Mouse (Mus musculus): ENCODE measurements around the gene Rnf144b. TPM values are rescaled to one million over a fixed set of nuclear protein-coding genes. Genes with fewer than 3 reads are reported as not detected.

Rnf144b gene
- total RNA-seq, 2 experiments from 2014 or later: 3.4 to 6.7 TPM

- DNase-seq (ENCODE audit: low spot score in 2 of 2): no peak
Measured at GRCm38 (mm10) chr13:47121333-47121889, 1.0 kb upstream of the Rnf144b start.

GRCm38 (mm10) chr13:47124449-47124848, 2.0 kb downstream of the Rnf144b start:
- no peak for DNase-seq (ENCODE audit: low spot score in 2 of 2)

DNA sequence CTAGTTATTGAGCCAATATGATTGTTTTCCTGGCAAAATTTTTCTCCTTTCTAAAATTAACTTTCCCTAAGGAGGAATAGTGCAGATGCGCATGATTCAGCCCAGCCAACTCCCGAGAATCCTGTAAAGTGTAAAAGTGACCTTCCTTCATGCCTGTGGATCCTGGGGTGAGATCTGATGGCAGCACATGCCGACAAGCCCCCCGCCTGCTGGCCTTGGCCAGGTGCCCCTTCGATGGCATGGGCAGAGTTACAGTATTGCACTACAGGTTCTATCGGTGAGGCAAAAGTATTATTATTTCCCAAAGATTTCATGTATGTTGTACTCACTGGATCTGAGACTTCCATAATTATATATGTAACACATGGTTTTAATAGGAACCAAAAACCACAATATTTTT, 2.5 kb downstream of the Rnf144b start:
- no peak for DNase-seq (ENCODE audit: low spot score in 2 of 2)

DNA sequence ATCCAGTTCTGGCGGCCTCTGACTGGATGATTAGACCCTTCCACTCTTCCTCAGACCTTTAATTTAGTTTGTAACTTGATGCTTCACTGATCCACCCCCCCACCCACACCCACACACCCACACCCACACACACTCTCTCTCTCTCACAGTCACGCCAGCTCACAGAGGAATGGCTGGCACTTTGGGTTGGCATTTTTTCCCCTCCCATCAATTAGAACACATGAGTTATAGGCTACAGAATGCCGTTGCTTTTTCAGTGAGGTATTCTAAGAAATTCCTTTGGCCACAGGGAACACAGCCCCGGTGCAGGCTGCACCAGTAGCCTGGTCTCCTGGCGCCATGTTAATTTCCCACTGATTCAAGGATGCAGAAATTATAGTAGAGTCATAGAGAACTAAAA, 3.1 kb downstream of the Rnf144b start:
- no peak for DNase-seq (ENCODE audit: low spot score in 2 of 2)

- no peak for DNase-seq (ENCODE audit: low spot score in 2 of 2)
Measured at GRCm38 (mm10) chr13:47129090-47129489, 6.6 kb downstream of the Rnf144b start.

- no peak for DNase-seq (ENCODE audit: low spot score in 2 of 2)
Measured at GRCm38 (mm10) chr13:47133058-47133457, 10.6 kb downstream of the Rnf144b start.

DNA sequence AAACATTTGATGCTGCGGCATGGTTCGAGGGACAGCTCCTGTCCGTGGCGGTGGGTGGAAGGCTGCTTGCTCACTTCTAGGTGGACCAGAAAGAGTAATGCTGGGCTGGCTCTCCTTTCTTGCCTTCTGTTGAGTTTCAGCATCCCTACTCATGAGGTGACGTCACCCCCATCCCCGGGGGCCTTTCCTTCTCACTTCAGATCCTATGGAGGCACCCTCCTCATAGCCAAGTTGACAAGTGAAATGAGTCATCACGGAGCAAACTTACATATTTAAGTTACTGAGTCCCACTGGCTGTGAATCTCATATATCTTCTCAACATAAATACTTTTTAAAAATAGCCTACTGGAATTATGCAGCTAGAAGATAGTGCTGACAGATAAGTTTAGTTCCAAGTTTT, 12.4 kb downstream of the Rnf144b start:
- no peak for DNase-seq (ENCODE audit: low spot score in 2 of 2)

DNA sequence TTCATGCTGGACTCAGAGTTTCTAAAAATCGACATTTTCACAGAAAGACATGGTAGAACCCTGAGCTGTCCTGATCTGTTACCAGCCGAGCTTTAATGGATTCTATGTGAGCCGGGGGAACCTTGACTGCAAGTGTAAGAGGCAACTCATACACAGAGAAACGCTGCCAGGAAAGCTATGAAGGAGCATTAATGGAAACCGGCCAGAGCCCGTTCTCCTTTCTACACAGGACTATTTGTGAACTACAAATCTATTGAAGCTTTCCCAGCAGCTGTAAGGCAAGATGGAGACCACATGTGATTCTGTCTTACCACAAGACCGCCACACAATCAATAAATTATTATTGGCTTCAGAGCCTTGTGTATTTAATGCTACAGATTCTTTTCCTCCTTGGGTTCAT, 13.3 kb downstream of the Rnf144b start:
- DNase-seq (ENCODE audit: low spot score in 2 of 2): no peak

DNA sequence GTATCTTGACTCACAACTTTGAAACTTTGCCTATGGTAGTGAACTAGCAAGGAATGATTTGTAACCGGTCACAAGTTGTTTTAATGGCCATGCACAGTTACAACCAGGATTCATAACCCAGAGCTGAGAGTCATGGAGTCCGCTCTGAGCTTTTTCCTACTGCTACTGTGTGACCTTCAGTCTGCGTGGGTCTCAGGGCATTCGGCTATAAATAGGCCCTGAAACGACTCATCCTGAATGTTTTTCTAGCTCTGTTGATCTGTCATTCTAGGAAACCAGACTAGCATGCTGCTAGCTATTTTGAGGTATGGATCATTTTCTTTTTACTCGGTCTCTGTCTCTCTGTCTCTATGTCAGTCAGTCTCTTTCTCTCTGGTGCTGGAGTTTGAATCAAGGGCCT, 20.3 kb downstream of the Rnf144b start:
- no peak for DNase-seq (ENCODE audit: low spot score in 2 of 2)

GRCm38 (mm10) chr13:47145939-47146338, 23.5 kb downstream of the Rnf144b start:
- no peak for DNase-seq (ENCODE audit: low spot score in 2 of 2)

- no peak for DNase-seq (ENCODE audit: low spot score in 2 of 2)
Measured at GRCm38 (mm10) chr13:47146388-47146787, 23.9 kb downstream of the Rnf144b start.

- DNase-seq (ENCODE audit: low spot score in 2 of 2): no peak
Measured at GRCm38 (mm10) chr13:47148573-47148972, 26.1 kb downstream of the Rnf144b start.

GRCm38 (mm10) chr13:47149993-47150392, 27.5 kb downstream of the Rnf144b start:
- no peak for DNase-seq (ENCODE audit: low spot score in 2 of 2)

DNA sequence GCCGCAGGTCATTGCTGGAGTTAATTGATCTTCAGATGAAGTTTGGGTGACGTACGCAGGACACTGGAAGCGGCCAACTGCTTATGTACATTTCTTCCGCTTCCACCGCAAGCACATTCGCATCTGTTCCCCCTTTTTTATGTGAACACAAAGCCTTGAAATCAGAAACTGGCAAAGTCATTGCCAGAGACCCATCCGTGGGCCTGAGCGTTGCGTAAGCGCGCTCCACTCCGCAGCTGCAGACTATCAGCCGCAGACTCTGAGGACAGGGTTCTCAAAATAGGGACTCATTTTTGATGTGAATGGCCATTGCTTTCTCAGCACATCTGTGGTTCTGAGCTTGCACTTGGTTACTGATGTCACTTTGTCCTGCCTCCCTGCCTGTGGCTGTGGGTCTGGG, 28.6 kb downstream of the Rnf144b start:
- DNase-seq (ENCODE audit: low spot score in 2 of 2): no peak

DNA sequence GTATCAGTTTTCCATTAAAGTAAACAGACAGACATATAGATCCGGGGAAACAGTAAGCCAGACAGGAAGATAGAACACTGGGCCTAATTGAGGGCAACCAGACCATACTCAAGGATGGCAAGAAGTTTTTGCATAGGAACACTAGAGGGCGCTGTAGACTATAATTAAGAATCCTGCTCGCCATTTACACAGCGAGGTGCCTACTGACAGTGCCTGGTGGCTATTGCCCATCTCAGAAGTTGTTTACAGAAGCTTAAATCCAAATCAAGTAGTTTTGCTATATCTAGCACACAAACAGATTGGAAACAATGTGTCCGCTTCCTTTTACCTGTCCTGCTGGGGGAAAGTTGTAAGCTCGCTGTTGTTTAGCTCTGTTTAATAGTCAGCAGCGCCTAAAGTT, 29.9 kb downstream of the Rnf144b start:
- no peak for DNase-seq (ENCODE audit: low spot score in 2 of 2)

DNA sequence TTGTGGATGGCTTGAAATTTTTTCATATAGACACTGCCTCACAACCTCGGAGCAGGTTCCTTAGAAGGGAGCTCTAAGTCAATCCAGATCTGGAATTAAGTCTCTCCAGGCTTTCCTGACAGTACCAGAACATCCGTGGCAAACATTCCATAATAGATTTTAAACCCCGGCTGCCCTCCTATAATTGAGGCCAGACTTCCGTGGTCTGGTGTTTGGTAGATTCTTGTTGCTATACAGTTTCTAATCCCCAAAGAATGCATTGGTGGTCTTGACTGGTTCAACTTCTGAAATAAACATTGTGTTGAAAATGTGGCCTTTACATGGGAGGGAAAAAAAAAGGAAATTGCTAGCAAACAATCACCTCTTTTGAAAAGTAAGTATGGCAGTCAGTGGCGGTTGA, 30.8 kb downstream of the Rnf144b start:
- no peak for DNase-seq (ENCODE audit: low spot score in 2 of 2)

DNA sequence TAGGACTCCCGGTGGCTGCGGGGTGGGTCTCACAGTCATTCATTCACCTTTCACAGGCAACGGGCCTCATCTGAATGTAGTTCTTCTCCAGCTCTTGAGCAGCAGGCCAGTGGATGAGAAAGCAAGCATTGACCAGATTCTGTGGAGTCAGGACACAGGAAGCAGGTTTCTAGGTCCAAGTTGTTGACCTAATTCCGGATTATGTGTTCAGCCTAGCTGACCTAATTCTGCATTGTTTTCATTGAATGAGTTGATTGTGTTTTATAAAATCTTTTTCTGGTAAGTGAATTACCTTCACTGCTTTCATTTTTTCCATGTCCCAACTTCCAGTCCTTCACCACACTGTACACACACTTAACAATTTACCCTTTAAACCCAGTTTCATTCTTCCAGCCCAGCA, 32.4 kb downstream of the Rnf144b start:
- DNase-seq (ENCODE audit: low spot score in 2 of 2): no peak

DNA sequence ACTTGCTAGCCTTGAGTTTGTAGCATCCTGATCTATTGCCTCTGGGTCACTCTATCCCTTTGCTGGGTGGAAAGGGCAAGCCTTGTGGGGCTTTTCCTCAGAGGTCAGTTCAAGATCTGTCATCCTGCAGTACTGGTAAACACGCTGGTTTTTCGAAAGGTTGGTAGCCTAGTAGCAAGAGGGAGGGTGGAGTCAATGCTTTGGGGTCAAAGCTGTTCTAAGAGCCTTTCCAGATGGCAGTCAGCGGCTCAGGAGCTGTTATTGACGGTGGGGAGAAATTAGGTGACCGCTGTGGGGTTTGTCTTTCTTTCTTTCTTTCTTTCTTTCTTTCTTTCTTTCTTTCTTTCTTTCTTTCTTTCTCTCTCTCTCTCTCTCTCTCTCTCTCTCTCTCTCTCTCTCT, 34.4 kb downstream of the Rnf144b start:
- DNase-seq (ENCODE audit: low spot score in 2 of 2): no peak

DNA sequence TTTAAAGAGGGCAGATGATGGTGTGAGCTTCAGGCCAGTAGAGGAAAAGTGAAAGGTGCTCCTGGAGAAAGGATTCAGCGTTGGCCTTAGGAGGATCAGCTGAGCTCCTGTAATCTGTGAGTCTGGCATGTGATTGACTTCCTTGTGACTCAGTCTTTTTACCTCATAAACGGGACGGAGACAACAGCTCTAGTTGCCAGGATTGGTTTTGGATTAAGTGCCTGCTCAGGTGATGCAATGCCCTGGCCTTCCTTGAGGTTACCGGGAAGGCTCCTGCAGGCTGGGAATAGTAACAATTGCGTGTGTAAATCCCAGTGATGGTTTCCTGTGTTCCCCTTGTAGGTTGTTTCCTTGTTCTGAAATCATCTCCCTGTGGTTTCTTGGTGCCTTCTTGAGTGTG, 39.5 kb downstream of the Rnf144b start:
- DNase-seq (ENCODE audit: low spot score in 2 of 2): no peak

DNA sequence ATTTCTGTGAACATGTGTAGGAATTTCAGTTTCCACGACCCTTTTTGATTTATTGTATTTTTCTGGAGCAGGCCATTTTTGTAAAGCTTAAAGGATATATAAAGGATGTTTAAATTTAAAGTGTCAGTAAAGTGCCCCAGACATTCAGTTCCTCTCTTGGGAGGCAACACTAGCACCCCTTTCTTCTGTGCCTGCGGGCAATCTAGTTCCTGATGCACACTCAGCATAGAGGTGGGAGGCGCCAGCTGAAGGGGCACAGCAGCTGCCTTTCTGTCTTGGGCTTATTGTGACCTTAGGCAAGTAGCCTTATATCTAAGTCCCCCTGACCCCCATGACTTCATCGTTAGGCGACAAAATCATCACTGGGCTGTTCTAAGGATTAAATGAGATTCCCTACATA, 42.3 kb downstream of the Rnf144b start:
- DNase-seq (ENCODE audit: low spot score in 2 of 2): no peak

- DNase-seq (ENCODE audit: low spot score in 2 of 2): no peak
Measured at GRCm38 (mm10) chr13:47165261-47165660, 42.8 kb downstream of the Rnf144b start.

GRCm38 (mm10) chr13:47168484-47168883, 46.0 kb downstream of the Rnf144b start:
- no peak for DNase-seq (ENCODE audit: low spot score in 2 of 2)

DNA sequence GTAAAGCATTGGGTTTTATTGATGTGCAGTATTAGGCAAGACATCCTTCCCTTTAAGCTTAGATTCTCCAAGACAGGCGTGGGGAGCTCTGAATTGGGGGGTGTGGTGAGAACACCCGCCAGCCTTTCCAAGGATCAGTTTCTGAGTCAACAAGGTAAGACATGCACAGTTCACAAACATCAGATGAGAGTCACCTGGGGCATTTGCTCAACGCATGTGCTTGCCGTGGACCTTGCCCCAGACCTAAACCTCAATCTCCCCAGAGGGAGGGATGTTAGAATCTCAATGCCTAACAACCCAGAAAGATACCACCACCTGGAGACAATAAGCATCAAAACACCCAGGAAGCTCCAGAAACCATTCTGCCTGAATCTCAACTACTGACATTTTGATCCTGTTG, 47.6 kb downstream of the Rnf144b start:
- no peak for DNase-seq (ENCODE audit: low spot score in 2 of 2)
